Comparison of ENCODE assay signal across 8 mouse cellular contexts in the genomic region with DNA sequence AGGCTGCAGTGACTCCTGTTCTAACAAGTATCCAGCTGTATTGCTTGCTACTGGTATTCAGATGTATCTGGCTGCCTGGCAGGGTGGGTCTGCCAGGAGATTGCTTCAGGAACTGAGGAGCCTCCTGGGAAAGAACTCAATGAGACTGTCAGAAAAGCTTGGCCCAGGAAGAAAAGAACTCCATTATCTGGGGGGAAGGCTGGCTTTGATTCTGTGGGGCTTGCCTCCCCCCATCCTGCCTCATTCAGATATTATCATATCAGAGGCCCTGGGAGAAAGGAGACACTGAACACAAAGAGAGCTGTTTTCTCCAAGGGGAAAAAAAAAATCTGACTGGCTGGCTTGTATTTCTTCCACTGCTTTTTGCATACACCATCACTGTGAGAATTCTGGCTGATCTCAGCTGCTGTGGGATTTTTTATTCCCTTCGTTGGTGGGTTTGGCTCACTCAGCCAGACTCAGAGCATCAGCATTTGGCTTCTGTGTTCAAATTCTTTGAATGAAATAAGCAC.
DNase-seq lines count a peak whose midpoint lies in the region; ATAC-seq and TF ChIP-seq lines count a peak whose summit lies in the region.

No protein-coding gene starts in this region.

- no peak overlapping the region for H3K9ac ChIP-seq in hindbrain, embryonic 11.5 days (ENCODE audit: low read depth, low read length)
- no peak overlapping the region for H3K9ac ChIP-seq in neural tube, embryonic 15.5 days (replicated peaks)
- no peak overlapping the region for H3K9ac ChIP-seq in liver, postnatal 0 days (replicated peaks)

- H3K4me3 ChIP-seq in left cerebral cortex, adult 2 months, result no peak overlapping the region
- H3K4me3 ChIP-seq in hindbrain, embryonic 11.5 days (ENCODE audit: low read depth, low read length), result no peak overlapping the region
- H3K4me3 ChIP-seq in neural tube, embryonic 15.5 days (replicated peaks), result no peak overlapping the region
- H3K4me3 ChIP-seq in liver, postnatal 0 days (ENCODE audit: low read depth, low read length), result no peak overlapping the region

- H3K27ac ChIP-seq in left cerebral cortex, adult 2 months, result peak overlapping the region; percentile 32; the same call in 1 of the 2 replicates
- H3K27ac ChIP-seq in hindbrain, embryonic 11.5 days (ENCODE audit: low read depth, low read length), result no peak overlapping the region
- H3K27ac ChIP-seq in neural tube, embryonic 15.5 days (replicated peaks), result peak overlapping the region; percentile 51
- no peak overlapping the region for H3K27ac ChIP-seq in liver, postnatal 0 days (ENCODE audit: low read depth)

- DNase-seq in left cerebral cortex, adult 2 months (ENCODE audit: extremely low spot score in 1 of 2, low spot score in 2 of 2), result no peak
- DNase-seq in left cerebral cortex, adult 18-20 months (ENCODE audit: low spot score in 2 of 2), result no peak
- DNase-seq in gastrocnemius, adult 18-20 months (ENCODE audit: low spot score), result peak; percentile 51
- peak; percentile 6 for DNase-seq in hindbrain, embryonic 11.5 days (ENCODE audit: low spot score)
- DNase-seq in cerebellum, postnatal 4 days (ENCODE audit: low spot score in 2 of 2), result no peak
- DNase-seq in liver, postnatal 0 days, result no peak
- DNase-seq in kidney, postnatal 14 days, result no peak

- H3K27me3 ChIP-seq in hindbrain, embryonic 11.5 days (ENCODE audit: control insufficient read depth, insufficient read depth, low read length), result no peaks in the 10 kb centered on the region
- no peaks in the 10 kb centered on the region for H3K27me3 ChIP-seq in neural tube, embryonic 15.5 days (replicated peaks)
- no peaks in the 10 kb centered on the region for H3K27me3 ChIP-seq in liver, postnatal 0 days (ENCODE audit: insufficient read depth, low read length)

- intact Hi-C loops in left cerebral cortex, adult 2 months (cut with DNase I), result no loop called here

- no peaks in the 10 kb centered on the region for H3K36me3 ChIP-seq in hindbrain, embryonic 11.5 days (ENCODE audit: control insufficient read depth, insufficient read depth, low read length)
- H3K36me3 ChIP-seq in neural tube, embryonic 15.5 days, result no peaks in the 10 kb centered on the region
- H3K36me3 ChIP-seq in liver, postnatal 0 days (replicated peaks; ENCODE audit: insufficient read depth, low read length), result no peaks in the 10 kb centered on the region

- no peaks in the 10 kb centered on the region for H3K9me3 ChIP-seq in hindbrain, embryonic 11.5 days (ENCODE audit: control insufficient read depth, low read length)
- 0 out of 2 replicates have a peak, but pooled peaks cover 4% of the 10 kb centered on the region for H3K9me3 ChIP-seq in neural tube, embryonic 15.5 days (replicated peaks)
- no peaks in the 10 kb centered on the region for H3K9me3 ChIP-seq in liver, postnatal 0 days (ENCODE audit: low read length)

- H3K4me2 ChIP-seq in hindbrain, embryonic 11.5 days (replicated peaks; ENCODE audit: low read depth, low read length), result no peak overlapping the region
- no peak overlapping the region for H3K4me2 ChIP-seq in neural tube, embryonic 15.5 days
- no peak overlapping the region for H3K4me2 ChIP-seq in liver, postnatal 0 days (ENCODE audit: low read depth, low read length)

- TF ChIP-seq EP300 in liver, postnatal 0 days (IDR thresholded peaks at IDR 0.05; ENCODE audit: low read depth), result no peak

- WGBS in hindbrain, embryonic 11.5 days, result 38% methylated on average over 1 of the region's 1 CpGs
- 14% methylated on average over 1 of the region's 1 CpGs for WGBS in neural tube, embryonic 15.5 days
- 59% methylated on average over 1 of the region's 1 CpGs for WGBS in liver, postnatal 0 days (ENCODE audit: insufficient replicate concordance)

- peak; percentile 38; the same call in 1 of the 2 replicates for ATAC-seq in hindbrain, embryonic 11.5 days (ENCODE audit: low FRiP score)
- peak; percentile 69 for ATAC-seq in neural tube, embryonic 15.5 days (ENCODE audit: low FRiP score)
- ATAC-seq in liver, postnatal 0 days, result no peak

- H3K4me1 ChIP-seq in hindbrain, embryonic 11.5 days (replicated peaks; ENCODE audit: control insufficient read depth, insufficient read depth, low read length), result no peaks in the 10 kb centered on the region
- H3K4me1 ChIP-seq in neural tube, embryonic 15.5 days, result peaks cover 8% of the 10 kb centered on the region; the same call in 1 of the 2 replicates
- no peaks in the 10 kb centered on the region for H3K4me1 ChIP-seq in liver, postnatal 0 days (ENCODE audit: insufficient read depth)

- no peak for TF ChIP-seq CTCF in left cerebral cortex, adult 2 months (IDR thresholded peaks at IDR 0.05)
- no peak for TF ChIP-seq CTCF in liver, postnatal 0 days (IDR thresholded peaks at IDR 0.05; ENCODE audit: low read depth)

Comparison
In these comparisons a context has a peak if more than half of its experiments do, and no peak if none do; other contexts are left out.
1. DNase-seq: peak in gastrocnemius, adult 18-20 months (single experiment) and hindbrain, embryonic 11.5 days (single experiment); none in left cerebral cortex, adult 2 months (0 of 2), left cerebral cortex, adult 18-20 months (0 of 2), cerebellum, postnatal 4 days (0 of 2), liver, postnatal 0 days (single experiment) and kidney, postnatal 14 days (single experiment).
2. H3K27ac ChIP-seq: peak in left cerebral cortex, adult 2 months (single experiment) and neural tube, embryonic 15.5 days (single experiment); none in hindbrain, embryonic 11.5 days (single experiment) and liver, postnatal 0 days (single experiment).